Mouse (Mus musculus): Measurements from ENCODE around the gene Pigg. TPM values are rescaled to one million over a fixed set of nuclear protein-coding genes. Genes with fewer than 3 reads are reported as not detected.

Pigg gene
- polyA plus RNA-seq (2015; fragmentation: Illumina TruSeq; extraction: RNeasy Lipid Tissue Mini Kit (QIAGEN cat#74804); ENCODE audit: insufficient read depth, low read depth, low replicate concordance): 1.9 TPM

DNA sequence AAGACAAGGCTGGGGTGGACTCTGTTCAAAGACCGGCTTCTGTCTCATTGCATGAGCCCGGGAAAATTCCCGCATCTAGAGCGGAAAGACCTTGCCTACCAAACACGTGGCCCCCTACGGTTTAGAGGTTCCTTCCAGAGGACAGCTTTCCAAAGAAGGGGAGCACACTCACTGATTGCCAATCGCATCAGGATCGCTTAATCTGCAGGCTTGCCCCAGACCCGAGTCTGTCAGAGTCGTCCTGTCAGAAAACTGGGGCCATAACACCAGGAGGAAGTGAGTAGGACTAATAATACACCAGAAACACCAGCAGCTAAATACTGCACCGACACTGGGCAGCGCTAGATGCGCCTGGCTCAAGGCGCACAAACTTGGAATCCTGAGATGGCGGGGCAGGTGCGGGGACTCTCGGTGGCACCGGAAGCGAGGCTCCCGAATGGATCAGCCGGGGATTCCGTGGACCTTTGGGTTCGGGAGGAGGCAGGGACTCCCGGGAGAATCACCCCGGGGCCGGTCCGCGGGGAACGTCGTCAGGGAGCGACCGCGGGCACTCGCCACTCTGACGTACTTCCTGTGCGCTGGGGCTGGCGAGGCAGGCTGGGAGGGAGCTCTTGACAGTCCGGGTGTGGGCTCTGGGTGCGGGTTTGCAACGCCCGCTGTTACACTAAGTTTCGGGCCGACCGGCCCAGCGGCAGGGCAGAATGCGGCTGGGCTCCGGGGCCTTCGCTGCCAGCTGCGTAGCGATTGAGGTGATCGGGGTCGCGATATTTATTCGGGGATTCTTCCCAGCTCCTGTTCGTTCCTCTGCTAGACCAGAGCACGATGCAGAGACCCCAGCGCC lies at the start of gene Pigg:
TSS of gene Pigg (plus strand) at position 386 of the 841 bp plus-strand sequence.

DNA sequence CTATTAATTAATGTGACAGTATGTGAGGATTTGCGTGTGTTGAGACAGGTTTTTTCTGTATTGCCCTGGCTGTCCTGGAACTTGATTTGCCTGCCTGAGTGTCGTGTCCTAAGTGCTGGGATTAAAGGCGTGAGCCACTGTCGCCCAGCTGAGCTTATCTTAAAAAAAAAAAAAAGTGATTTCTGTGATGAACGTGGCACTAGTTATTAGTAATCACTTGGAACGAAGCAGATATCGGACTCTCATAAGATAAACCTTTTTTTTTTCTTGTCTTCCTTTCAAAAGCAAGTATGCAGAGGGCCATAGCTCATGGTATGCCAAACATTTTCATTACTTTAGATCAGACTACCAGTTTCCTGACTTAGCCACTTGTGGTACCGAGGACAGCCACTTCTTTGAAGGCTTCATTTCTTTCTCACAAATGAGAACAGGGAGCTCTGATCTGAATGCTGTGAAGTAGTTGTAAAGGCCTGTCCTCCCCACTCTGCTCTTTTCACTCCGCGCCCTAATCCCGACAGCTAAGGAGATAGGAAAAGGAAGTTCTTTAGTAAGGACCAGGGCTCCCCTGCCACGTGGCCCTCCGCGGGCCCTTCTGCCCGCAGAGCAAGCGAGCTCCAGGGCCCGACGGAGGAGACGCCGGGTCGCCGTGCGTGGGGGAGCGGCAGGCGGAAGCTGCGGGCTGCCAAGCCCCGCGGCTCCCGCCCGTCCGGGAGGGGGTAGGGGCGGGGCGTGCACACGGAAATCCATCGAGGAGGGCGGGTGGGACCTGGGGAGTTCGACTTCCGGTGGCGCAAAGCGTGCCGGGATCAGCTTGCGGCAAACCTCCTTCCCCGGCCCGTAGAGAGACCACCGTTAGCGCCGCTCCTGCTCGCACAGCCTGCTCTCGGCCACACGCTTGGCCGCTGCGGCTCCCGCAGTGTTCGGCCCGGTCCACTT lies 44.0 kb upstream of the Pigg start, which contains the start of gene Dr1:
TSS of gene Dr1 (plus strand) at position 771 of the 936 bp plus-strand sequence.

DNA sequence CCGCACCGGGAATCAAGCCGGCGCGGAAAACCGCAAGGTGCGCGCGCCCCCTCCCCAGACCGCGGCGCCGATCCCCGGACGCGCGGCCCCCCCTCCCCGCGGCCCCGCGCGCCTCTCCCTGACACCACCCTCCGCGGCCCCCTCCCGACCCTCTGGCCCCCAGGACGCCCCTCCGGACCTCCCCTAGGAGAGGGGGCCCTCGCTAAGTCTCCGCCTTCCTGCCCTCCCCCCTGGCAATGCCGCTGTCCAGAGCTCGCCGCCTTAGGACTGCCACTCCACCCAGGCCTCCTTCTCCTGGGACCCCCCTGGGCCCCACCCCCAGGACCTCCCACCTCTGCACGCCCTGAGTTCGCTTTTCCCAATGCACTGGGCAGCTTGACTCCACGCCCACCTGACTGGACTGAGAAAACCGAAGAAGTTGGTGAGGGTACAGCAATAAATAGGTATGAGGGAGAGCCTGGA lies 55.5 kb downstream of the Pigg start, which contains the start of gene Gm42517:
TSS of gene Gm42517 (minus strand) at position 52 of the 462 bp plus-strand sequence.

DNA sequence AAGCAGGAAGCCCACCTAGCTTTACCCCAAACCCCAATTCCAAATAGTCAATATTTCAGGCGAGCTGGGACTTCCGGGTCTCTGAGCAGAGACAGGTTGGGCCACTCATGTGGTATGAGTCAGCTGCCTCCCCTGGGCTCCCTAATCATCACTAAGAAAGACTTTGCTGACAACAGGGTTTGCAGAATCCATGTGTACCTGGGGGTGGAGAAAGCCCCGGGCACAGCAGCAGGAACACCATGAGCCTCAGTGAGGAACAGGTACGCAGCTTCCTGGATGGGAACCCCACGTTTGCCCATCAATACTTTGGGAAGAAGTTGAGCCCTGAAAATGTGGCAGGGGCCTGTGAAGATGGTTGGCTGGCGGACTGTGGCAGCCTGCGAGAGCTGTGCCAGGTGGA lies 75.8 kb downstream of the Pigg start, which contains the start of gene Pde6b:
TSS of gene Pde6b (plus strand) at position 191 of the 400 bp plus-strand sequence.

Other genes starting within 250 kb of the Pigg start
- 5.6 TPM for gene Mtf2, start 246.9 kb upstream of the Pigg start, polyA plus RNA-seq (2015; fragmentation: Illumina TruSeq; extraction: RNeasy Lipid Tissue Mini Kit (QIAGEN cat#74804); ENCODE audit: insufficient read depth, low read depth, low replicate concordance)
- gene Tmed5, start 180.0 kb upstream of the Pigg start, polyA plus RNA-seq (2015; fragmentation: Illumina TruSeq; extraction: RNeasy Lipid Tissue Mini Kit (QIAGEN cat#74804); ENCODE audit: insufficient read depth, low read depth, low replicate concordance): 8.1 TPM
- not detected for gene Ccdc18, start 179.7 kb upstream of the Pigg start, polyA plus RNA-seq (2015; fragmentation: Illumina TruSeq; extraction: RNeasy Lipid Tissue Mini Kit (QIAGEN cat#74804); ENCODE audit: insufficient read depth, low read depth, low replicate concordance)
- gene Dr1, start 43.7 kb upstream of the Pigg start, polyA plus RNA-seq (2015; fragmentation: Illumina TruSeq; extraction: RNeasy Lipid Tissue Mini Kit (QIAGEN cat#74804); ENCODE audit: insufficient read depth, low read depth, low replicate concordance): 2.6 TPM
- gene Gm42517, start 55.3 kb downstream of the Pigg start, polyA plus RNA-seq (2015; fragmentation: Illumina TruSeq; extraction: RNeasy Lipid Tissue Mini Kit (QIAGEN cat#74804); ENCODE audit: insufficient read depth, low read depth, low replicate concordance): not detected
- not detected for gene Pde6b, start 75.8 kb downstream of the Pigg start, polyA plus RNA-seq (2015; fragmentation: Illumina TruSeq; extraction: RNeasy Lipid Tissue Mini Kit (QIAGEN cat#74804); ENCODE audit: insufficient read depth, low read depth, low replicate concordance)
- 167 TPM for gene Atp5k, start 121.8 kb downstream of the Pigg start, polyA plus RNA-seq (2015; fragmentation: Illumina TruSeq; extraction: RNeasy Lipid Tissue Mini Kit (QIAGEN cat#74804); ENCODE audit: insufficient read depth, low read depth, low replicate concordance)
- gene Mfsd7a, start 136.3 kb downstream of the Pigg start, polyA plus RNA-seq (2015; fragmentation: Illumina TruSeq; extraction: RNeasy Lipid Tissue Mini Kit (QIAGEN cat#74804); ENCODE audit: insufficient read depth, low read depth, low replicate concordance): 3.0 TPM
- 3.7 TPM for gene Pcgf3, start 148.6 kb downstream of the Pigg start, polyA plus RNA-seq (2015; fragmentation: Illumina TruSeq; extraction: RNeasy Lipid Tissue Mini Kit (QIAGEN cat#74804); ENCODE audit: insufficient read depth, low read depth, low replicate concordance)
- gene Cplx1, start 237.4 kb downstream of the Pigg start, polyA plus RNA-seq (2015; fragmentation: Illumina TruSeq; extraction: RNeasy Lipid Tissue Mini Kit (QIAGEN cat#74804); ENCODE audit: insufficient read depth, low read depth, low replicate concordance): 0.50 TPM